Mouse (Mus musculus): ENCODE results near the gene 4930519P11Rik. TPM values are rescaled to one million over a fixed set of nuclear protein-coding genes. Genes with fewer than 3 reads are reported as not detected.

Gene 4930519P11Rik
- not detected in 2 replicates for polyA plus RNA-seq (2012; ENCODE audit: insufficient read depth, insufficient read length, missing spikeins)

DNA sequence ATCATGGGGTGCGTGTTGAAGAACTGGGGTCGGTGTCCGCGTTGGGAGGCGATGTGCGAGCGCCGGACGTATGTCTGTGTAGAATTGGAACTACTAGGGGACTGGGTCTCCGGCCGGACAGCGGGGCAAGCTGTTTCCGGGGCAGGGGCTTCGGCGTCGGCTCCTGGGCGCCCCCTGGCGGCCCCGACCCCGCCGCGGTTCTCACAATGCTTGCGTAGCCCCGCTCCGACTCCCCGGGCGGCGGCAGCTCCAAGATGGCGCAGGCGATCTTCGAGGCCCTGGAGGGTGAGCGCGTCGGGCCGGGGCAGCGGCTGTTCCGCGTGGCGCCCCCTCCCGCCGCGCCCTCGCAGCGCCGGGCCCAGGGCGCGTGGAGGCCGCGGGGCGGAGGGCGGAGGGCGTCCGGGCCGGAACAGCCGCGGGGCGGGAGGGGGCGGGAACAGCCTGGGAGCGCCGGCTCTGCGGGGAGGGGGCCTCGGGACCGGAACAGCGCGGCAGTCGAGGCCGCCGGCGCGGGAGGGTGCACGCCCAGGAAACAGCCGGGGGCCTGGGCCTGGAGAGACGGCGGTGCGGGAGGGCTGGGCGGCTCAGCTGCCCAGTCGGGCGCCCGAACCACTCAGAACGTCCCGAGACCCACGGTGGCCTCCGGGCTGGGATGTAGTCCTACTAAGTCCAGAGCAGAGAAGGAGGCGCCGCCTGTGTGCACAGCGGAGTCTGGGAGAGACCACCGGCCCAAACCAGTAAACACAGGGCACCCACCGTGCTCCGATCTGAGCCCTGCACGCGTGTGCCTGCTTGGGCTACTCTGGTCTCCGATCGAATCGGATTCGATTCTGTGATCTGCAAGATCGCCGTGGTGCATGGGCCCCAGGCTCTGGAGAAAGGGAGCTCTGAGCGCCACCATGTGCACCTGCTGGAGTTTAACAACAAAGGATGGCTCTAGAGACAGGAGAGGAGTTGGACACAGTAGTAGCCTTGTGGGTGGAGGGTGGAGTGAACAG lies at the start of gene 4930519P11Rik, which contains the start of gene Zfp341:
TSS of gene 4930519P11Rik (minus strand) at position 320 of the 998 bp plus-strand sequence.
TSS of gene Zfp341 (plus strand) at position 180 of the 998 bp plus-strand sequence.
- TF ChIP-seq CTCF (IDR thresholded peaks at IDR 0.05; ENCODE audit: low read depth, low read length) (peak; percentile 55; the same call in 1 of the 2 replicates), POLR2A (IDR thresholded peaks at IDR 0.05; ENCODE audit: borderline replicate concordance, low read depth, low read length) (0 out of 2 replicates have a peak, but pooled peaks have one; percentile 68)
- H3K4me1 ChIP-seq (ENCODE audit: control insufficient read depth, insufficient read depth, low read length) = peaks cover 7% of the 10 kb centered on the region
- peak within 1 kb of the TSS; percentile 73 for H3K4me3 ChIP-seq (ENCODE audit: insufficient read depth, low read length)
- H3K27ac ChIP-seq (ENCODE audit: insufficient read depth, low read depth, low read length) = peak within 1 kb of the TSS; percentile 68

DNA sequence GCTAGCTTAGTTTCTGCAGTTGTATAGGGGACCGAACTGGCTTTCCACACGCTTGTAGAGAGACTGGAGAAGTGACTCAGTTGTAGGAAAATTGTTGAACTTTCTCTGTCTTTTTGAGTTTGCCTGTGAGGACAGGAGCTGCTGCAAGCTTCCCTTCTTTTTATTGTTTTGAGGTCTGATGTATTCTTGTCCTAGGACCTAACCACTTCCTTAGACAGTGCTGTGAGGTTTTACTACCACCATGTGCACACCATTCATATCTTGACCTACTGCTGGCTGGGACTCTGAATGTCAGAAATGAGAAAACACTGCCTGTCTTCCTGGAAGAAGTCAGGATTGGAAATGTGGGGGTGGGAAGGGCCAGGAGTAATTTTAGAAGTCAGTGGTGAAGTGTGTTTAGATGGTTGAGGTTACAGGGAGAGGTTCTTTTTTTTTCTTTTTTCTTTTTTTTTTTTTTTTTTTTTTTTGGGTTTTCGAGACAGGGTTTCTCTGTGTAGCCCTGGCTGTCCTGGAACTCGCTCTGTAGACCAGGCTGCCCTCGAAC lies 46.4 kb upstream of the 4930519P11Rik start:
- H3K27ac ChIP-seq (ENCODE audit: insufficient read depth, low read depth, low read length) = peak overlapping the region; percentile 31
- H3K4me3 ChIP-seq (ENCODE audit: insufficient read depth, low read length) = peak overlapping the region; percentile 95
- H3K4me1 ChIP-seq (ENCODE audit: control insufficient read depth, insufficient read depth, low read length) = peaks cover 23% of the 10 kb centered on the region
- TF ChIP-seq POLR2A (IDR thresholded peaks at IDR 0.05; ENCODE audit: borderline replicate concordance, low read depth, low read length) (no peak), CTCF (IDR thresholded peaks at IDR 0.05; ENCODE audit: low read depth, low read length) (no peak)

DNA sequence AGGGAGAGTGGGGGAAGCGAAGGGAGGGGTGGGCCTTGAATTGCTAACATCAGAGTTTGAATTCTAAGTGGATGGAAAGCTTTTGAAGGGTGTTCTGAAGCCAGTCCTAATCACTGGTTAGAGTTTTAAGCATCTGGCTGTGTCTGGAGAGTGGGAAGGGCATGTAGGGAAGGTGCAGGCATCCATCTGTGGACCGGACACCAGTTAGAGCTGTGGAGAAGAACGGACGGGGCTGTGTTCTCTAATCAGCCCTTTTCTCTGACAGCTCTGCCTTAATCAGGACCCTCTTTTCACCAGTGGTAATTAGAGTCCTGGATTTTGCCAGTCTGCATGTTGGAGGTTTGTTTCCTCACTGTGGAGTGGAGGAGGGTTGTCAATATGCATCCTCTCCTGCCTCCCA lies 45.8 kb upstream of the 4930519P11Rik start:
- Histone ChIP-seq H3K27ac (ENCODE audit: insufficient read depth, low read depth, low read length) (peak overlapping the region; percentile 31), H3K4me1 (ENCODE audit: control insufficient read depth, insufficient read depth, low read length) (peaks cover 23% of the 10 kb centered on the region), H3K4me3 (ENCODE audit: insufficient read depth, low read length) (peak overlapping the region; percentile 95)
- TF ChIP-seq CTCF (IDR thresholded peaks at IDR 0.05; ENCODE audit: low read depth, low read length) = no peak
- TF ChIP-seq POLR2A (IDR thresholded peaks at IDR 0.05; ENCODE audit: borderline replicate concordance, low read depth, low read length) = no peak

DNA sequence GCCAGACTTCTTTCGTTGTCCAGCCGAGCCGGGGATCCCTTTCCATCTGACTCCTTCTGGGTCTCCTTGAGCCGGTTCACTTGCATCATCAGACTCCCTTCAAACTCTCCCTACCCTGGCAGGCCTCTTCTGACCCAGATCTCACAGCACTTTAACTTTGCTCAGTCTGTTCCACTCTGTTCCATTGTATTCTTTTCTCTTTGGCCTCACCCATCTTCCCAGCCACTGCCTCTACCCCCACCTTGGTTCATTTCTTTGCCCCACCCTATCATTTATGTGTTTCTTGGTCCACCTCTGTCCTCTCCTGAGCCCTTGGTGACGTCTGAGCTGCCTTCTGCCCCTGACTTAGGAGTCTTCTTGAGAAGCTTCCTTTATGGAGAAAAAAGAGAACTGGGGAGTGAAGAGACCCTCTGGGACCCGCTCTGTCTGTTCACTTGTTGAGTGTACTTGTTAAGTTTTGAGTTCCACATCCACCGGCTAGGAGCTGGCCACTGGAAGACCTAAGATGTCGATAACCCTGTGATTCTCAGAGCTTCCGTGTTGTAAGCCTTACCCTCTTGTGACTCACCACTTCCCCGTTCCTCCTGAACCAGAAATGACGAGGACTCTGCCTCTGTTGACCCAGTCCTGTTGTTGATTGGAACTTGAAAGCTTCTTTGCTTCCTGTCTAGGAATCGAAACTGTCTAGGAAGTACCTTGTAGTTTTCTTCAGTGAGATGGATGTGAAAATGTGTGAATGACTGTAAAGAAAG lies 44.4 kb upstream of the 4930519P11Rik start:
- TF ChIP-seq POLR2A (IDR thresholded peaks at IDR 0.05; ENCODE audit: borderline replicate concordance, low read depth, low read length) (no peak), CTCF (IDR thresholded peaks at IDR 0.05; ENCODE audit: low read depth, low read length) (no peak)
- H3K27ac ChIP-seq (ENCODE audit: insufficient read depth, low read depth, low read length) = peak overlapping the region; percentile 90
- peak overlapping the region; percentile 95 for H3K4me3 ChIP-seq (ENCODE audit: insufficient read depth, low read length)
- peaks cover 23% of the 10 kb centered on the region for H3K4me1 ChIP-seq (ENCODE audit: control insufficient read depth, insufficient read depth, low read length)

DNA sequence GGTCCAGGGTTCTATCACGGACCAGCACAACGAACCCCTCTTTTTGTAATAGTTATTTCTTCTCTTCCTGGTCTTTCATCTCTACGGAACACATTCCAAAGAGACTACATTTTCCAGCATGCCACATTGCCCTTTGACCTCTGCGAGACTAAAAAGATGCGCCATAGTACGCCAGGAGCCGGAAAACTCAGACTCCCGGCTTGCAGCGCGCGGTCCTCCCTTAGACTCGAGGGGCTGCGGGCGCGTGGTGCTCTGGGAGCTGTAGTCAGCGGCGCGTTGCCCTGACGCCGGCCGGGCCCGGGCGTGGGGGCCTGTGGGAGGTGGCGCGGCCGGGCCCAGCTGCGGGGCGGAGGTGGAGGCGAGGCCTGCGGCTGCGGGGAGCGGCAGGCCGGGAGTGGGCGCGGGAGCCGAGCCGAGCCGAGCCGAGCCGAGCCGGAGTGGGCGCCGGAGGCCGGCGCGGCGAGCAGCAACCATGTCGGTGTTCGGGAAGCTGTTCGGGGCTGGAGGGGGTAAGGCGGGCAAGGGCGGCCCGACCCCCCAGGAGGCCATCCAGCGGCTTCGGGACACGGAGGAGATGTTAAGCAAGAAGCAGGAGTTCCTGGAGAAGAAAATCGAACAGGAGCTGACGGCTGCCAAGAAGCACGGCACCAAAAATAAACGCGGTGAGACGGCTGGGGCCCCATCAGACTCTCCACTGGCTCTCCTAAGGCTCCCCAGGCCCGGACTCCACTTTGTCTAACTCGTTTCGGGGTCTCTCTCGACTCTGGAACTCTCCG lies 43.7 kb upstream of the 4930519P11Rik start:
- Histone ChIP-seq H3K27ac (ENCODE audit: insufficient read depth, low read depth, low read length) (peak overlapping the region; percentile 90), H3K4me1 (ENCODE audit: control insufficient read depth, insufficient read depth, low read length) (peaks cover 23% of the 10 kb centered on the region), H3K4me3 (ENCODE audit: insufficient read depth, low read length) (peak overlapping the region; percentile 95)
- TF ChIP-seq POLR2A (IDR thresholded peaks at IDR 0.05; ENCODE audit: borderline replicate concordance, low read depth, low read length) (no peak; the same call in 1 of the 2 replicates), CTCF (IDR thresholded peaks at IDR 0.05; ENCODE audit: low read depth, low read length) (no peak)

DNA sequence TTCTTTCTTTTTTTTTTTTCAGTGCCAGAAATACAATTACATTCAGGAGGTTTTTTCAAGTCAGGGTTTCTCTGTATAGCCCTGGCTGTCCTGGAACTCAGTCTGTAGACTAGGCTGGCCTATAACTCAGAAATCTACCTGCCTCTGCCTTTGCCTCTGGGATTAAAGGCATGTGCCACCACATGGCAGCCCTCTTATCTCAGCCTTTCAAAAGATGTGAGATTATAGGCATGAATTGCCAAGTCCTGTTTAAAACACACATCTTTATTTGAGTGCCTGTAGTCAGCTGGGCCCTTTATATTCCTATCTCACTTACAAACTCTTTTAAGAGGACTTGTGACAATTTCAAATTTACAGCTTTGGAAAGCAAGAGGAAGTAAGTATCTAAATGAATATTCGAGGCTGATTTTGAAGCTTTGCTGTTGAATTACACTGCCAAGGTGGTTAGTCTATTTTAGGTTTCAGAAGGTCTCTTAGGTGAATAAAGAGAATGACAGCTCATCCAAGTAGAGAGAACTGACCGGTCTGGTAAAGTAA lies 42.7 kb upstream of the 4930519P11Rik start:
- Histone ChIP-seq H3K27ac (ENCODE audit: insufficient read depth, low read depth, low read length) (peak overlapping the region; percentile 9; the same call in 1 of the 2 replicates), H3K4me1 (ENCODE audit: control insufficient read depth, insufficient read depth, low read length) (peaks cover 20% of the 10 kb centered on the region), H3K4me3 (ENCODE audit: insufficient read depth, low read length) (no peak overlapping the region)
- TF ChIP-seq POLR2A (IDR thresholded peaks at IDR 0.05; ENCODE audit: borderline replicate concordance, low read depth, low read length) = no peak
- TF ChIP-seq CTCF (IDR thresholded peaks at IDR 0.05; ENCODE audit: low read depth, low read length) = no peak

DNA sequence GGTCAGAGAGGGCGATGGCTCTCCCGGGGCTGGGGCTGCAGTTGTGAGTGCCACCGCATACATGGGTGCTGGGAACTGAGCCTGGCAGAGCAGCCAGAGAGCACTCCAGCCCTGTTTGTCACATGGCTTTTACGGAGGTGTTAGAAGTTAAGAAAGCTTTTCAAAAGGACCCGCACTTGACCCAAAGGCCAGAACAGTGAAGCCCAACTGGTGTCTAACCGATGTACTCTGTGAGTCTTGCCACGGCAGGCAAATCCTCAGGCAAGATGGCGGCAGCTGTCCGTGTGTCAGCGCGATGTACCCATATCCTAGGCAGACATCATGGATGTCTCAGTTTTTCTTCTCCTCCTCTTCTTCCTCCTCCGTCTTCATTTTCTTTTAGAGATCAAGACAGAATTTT lies 41.7 kb upstream of the 4930519P11Rik start:
- TF ChIP-seq CTCF (IDR thresholded peaks at IDR 0.05; ENCODE audit: low read depth, low read length) (no peak), POLR2A (IDR thresholded peaks at IDR 0.05; ENCODE audit: borderline replicate concordance, low read depth, low read length) (no peak)
- no peak overlapping the region for H3K27ac ChIP-seq (ENCODE audit: insufficient read depth, low read depth, low read length)

DNA sequence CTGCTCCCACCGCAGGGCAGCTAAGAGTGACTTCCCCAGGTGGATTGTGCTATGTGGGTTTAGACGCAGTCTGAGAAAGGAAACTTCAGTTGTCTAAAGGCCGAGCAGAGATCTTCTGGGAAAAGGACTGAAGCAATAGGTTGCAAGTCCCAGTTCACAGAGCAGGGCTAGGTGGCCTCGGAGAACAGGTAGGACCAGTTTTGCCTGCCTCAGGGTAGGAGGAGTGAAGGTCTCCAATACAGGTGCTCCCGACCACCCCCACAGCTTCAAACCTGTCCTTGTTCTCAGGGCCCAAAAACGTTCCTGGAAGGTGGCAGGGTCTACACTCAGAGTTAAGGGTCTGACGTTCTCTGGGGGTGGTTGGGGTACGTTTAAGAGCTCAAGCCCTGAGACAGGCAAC lies 38.1 kb upstream of the 4930519P11Rik start, which contains the start of gene Chmp4b:
TSS of gene Chmp4b (plus strand) at position 343 of the 400 bp plus-strand sequence.
- peaks cover 2% of the 10 kb centered on the region for H3K4me1 ChIP-seq (ENCODE audit: control insufficient read depth, insufficient read depth, low read length)

More for the DNA sequence above, 41.7 kb upstream of the 4930519P11Rik start:
- no peak overlapping the region for H3K4me3 ChIP-seq (ENCODE audit: insufficient read depth, low read length)
- H3K4me1 ChIP-seq (ENCODE audit: control insufficient read depth, insufficient read depth, low read length) = peaks cover 15% of the 10 kb centered on the region

More for the DNA sequence above, 38.1 kb upstream of the 4930519P11Rik start, which contains the start of gene Chmp4b:
- Histone ChIP-seq H3K4me3 (ENCODE audit: insufficient read depth, low read length) (no peak within 1 kb of the TSS), H3K27ac (ENCODE audit: insufficient read depth, low read depth, low read length) (no peak within 1 kb of the TSS)
- no peak for TF ChIP-seq POLR2A (IDR thresholded peaks at IDR 0.05; ENCODE audit: borderline replicate concordance, low read depth, low read length)

Data from bone marrow macrophage, adult 2 months (primary cell).